Mouse (Mus musculus): Measurements from ENCODE around the gene Gm9125. TPM values are rescaled to one million over a fixed set of nuclear protein-coding genes. Genes with fewer than 3 reads are reported as not detected.
A peak's percentile ranks its signal among the peaks of the same experiment; 100 is the strongest.
"Not testable (repeated sequence)": the region's sequence is repeated elsewhere in the genome, so short reads cannot be mapped to it uniquely, and the experiment has no call there.

The Gm9125 gene
- polyA plus RNA-seq (2015; fragmentation: Nextera tagmentation; extraction: Ambion mirVana): not detected in 2 replicates

GRCm38 (mm10) chr3:94054785-94055184 lies at the start of gene Gm9125:
Gene Gm9125, minus strand, starts transcription at chr3:94054885.
- not testable (repeated sequence) for ATAC-seq (replicated peaks; ENCODE audit: low FRiP score); H3K4me3 ChIP-seq (replicated peaks); H3K4me1 ChIP-seq; H3K9me3 ChIP-seq (replicated peaks); H3K4me2 ChIP-seq; H3K36me3 ChIP-seq; H3K27ac ChIP-seq; H3K9ac ChIP-seq; H3K27me3 ChIP-seq
- 84% methylated on average over 2 of the region's 3 CpGs for WGBS

- not testable (repeated sequence) for H3K9me3 ChIP-seq (replicated peaks); H3K4me2 ChIP-seq; H3K4me1 ChIP-seq; H3K36me3 ChIP-seq; H3K27ac ChIP-seq; H3K9ac ChIP-seq; H3K27me3 ChIP-seq; ATAC-seq (replicated peaks; ENCODE audit: low FRiP score); H3K4me3 ChIP-seq (replicated peaks)
- 86% methylated on average over 2 of the region's 3 CpGs for WGBS
Observed at GRCm38 (mm10) chr3:94072544-94072943, 17.9 kb upstream of the Gm9125 start, which contains the start of gene Gm10697. Gene Gm10697, minus strand, starts transcription at chr3:94072644.

GRCm38 (mm10) chr3:94049566-94050121 lies 5.0 kb downstream of the Gm9125 start:
- not testable (repeated sequence) for H3K4me3 ChIP-seq (replicated peaks); H3K9me3 ChIP-seq (replicated peaks); H3K27me3 ChIP-seq; ATAC-seq (replicated peaks; ENCODE audit: low FRiP score); H3K4me1 ChIP-seq; H3K4me2 ChIP-seq; H3K9ac ChIP-seq; H3K36me3 ChIP-seq; H3K27ac ChIP-seq
- no CpG with 5 or more reads among the region's 5 CpGs for WGBS

GRCm38 (mm10) chr3:94038241-94038640 lies 16.4 kb downstream of the Gm9125 start:
- 70% methylated on average over 1 of the region's 1 CpGs for WGBS
- not testable (repeated sequence) for H3K4me3 ChIP-seq (replicated peaks); H3K9ac ChIP-seq; H3K27me3 ChIP-seq; H3K9me3 ChIP-seq (replicated peaks); H3K4me1 ChIP-seq; H3K36me3 ChIP-seq; H3K4me2 ChIP-seq; H3K27ac ChIP-seq
- peak; percentile 94 for ATAC-seq (replicated peaks; ENCODE audit: low FRiP score)

- H3K27me3 ChIP-seq; H3K4me1 ChIP-seq; H3K4me2 ChIP-seq; H3K27ac ChIP-seq; H3K4me3 ChIP-seq (replicated peaks); H3K36me3 ChIP-seq; H3K9me3 ChIP-seq (replicated peaks); ATAC-seq (replicated peaks; ENCODE audit: low FRiP score); H3K9ac ChIP-seq: not testable (repeated sequence)
- 91% methylated on average over 17 of the region's 18 CpGs for WGBS
Observed at GRCm38 (mm10) chr3:94034400-94034799, 20.3 kb downstream of the Gm9125 start.

Other genes with a start within 250 kb of the Gm9125 start
- gene Tdpoz3, start 228.9 kb downstream of the Gm9125 start, polyA plus RNA-seq (2015; fragmentation: Nextera tagmentation; extraction: Ambion mirVana): not detected in 2 replicates
- not detected in 2 replicates for gene Gm9117, start 111.3 kb downstream of the Gm9125 start, polyA plus RNA-seq (2015; fragmentation: Nextera tagmentation; extraction: Ambion mirVana)
- not detected in 2 replicates for gene Tdpoz5, start 93.6 kb downstream of the Gm9125 start, polyA plus RNA-seq (2015; fragmentation: Nextera tagmentation; extraction: Ambion mirVana)
- not detected in 2 replicates for gene Gm10697, start 17.8 kb upstream of the Gm9125 start, polyA plus RNA-seq (2015; fragmentation: Nextera tagmentation; extraction: Ambion mirVana)
- gene Gm10696, start 123.3 kb upstream of the Gm9125 start, polyA plus RNA-seq (2015; fragmentation: Nextera tagmentation; extraction: Ambion mirVana): not detected in 2 replicates
- gene Gm5286, start 141.8 kb upstream of the Gm9125 start, polyA plus RNA-seq (2015; fragmentation: Nextera tagmentation; extraction: Ambion mirVana): not detected in 2 replicates
- not detected in 2 replicates for gene Gm4778, start 209.2 kb upstream of the Gm9125 start, polyA plus RNA-seq (2015; fragmentation: Nextera tagmentation; extraction: Ambion mirVana)